Mouse (Mus musculus): Measurements from ENCODE around the gene Nrf1. TPM values are rescaled to one million over a fixed set of nuclear protein-coding genes. Genes with fewer than 3 reads are reported as not detected.

The Nrf1 gene
- polyA plus RNA-seq, 1 experiment = 33.1 TPM

GRCm38 (mm10) chr6:30171967-30172366, 124.2 kb downstream of the Nrf1 start:
- Histone ChIP-seq H3K27ac (ENCODE audit: insufficient read depth, low read length) (no peak overlapping the region), H3K4me3 (ENCODE audit: insufficient read depth, low read length) (no peak overlapping the region), H3K4me1 (ENCODE audit: control insufficient read depth, insufficient read depth, low read length) (no peaks in the 10 kb centered on the region)
- TF ChIP-seq POLR2A (IDR thresholded peaks at IDR 0.05; ENCODE audit: low read depth, low read length) = no peak
- no peak for TF ChIP-seq CTCF (IDR thresholded peaks at IDR 0.05; ENCODE audit: borderline replicate concordance, insufficient read depth, low read length)

- TF ChIP-seq POLR2A (IDR thresholded peaks at IDR 0.05; ENCODE audit: low read depth, low read length) (no peak), CTCF (IDR thresholded peaks at IDR 0.05; ENCODE audit: borderline replicate concordance, insufficient read depth, low read length) (no peak)
- Histone ChIP-seq H3K27ac (ENCODE audit: insufficient read depth, low read length) (no peak overlapping the region), H3K4me1 (ENCODE audit: control insufficient read depth, insufficient read depth, low read length) (no peaks in the 10 kb centered on the region), H3K4me3 (ENCODE audit: insufficient read depth, low read length) (peak overlapping the region; percentile 59)
Measured at GRCm38 (mm10) chr6:30172441-30172819, 124.6 kb downstream of the Nrf1 start.

GRCm38 (mm10) chr6:30172820-30173550, 125.2 kb downstream of the Nrf1 start:
- Histone ChIP-seq H3K4me1 (ENCODE audit: control insufficient read depth, insufficient read depth, low read length) (no peaks in the 10 kb centered on the region), H3K27ac (ENCODE audit: insufficient read depth, low read length) (no peak overlapping the region), H3K4me3 (ENCODE audit: insufficient read depth, low read length) (peak overlapping the region; percentile 59)
- TF ChIP-seq CTCF (IDR thresholded peaks at IDR 0.05; ENCODE audit: borderline replicate concordance, insufficient read depth, low read length) = no peak
- no peak for TF ChIP-seq POLR2A (IDR thresholded peaks at IDR 0.05; ENCODE audit: low read depth, low read length)

GRCm38 (mm10) chr6:30173551-30174460, 126.0 kb downstream of the Nrf1 start:
- Histone ChIP-seq H3K4me3 (ENCODE audit: insufficient read depth, low read length) (peak overlapping the region; percentile 59), H3K4me1 (ENCODE audit: control insufficient read depth, insufficient read depth, low read length) (no peaks in the 10 kb centered on the region), H3K27ac (ENCODE audit: insufficient read depth, low read length) (no peak overlapping the region)
- TF ChIP-seq CTCF (IDR thresholded peaks at IDR 0.05; ENCODE audit: borderline replicate concordance, insufficient read depth, low read length) = no peak
- TF ChIP-seq POLR2A (IDR thresholded peaks at IDR 0.05; ENCODE audit: low read depth, low read length) = no peak

GRCm38 (mm10) chr6:30174461-30175224, 126.9 kb downstream of the Nrf1 start:
- Histone ChIP-seq H3K4me1 (ENCODE audit: control insufficient read depth, insufficient read depth, low read length) (no peaks in the 10 kb centered on the region), H3K27ac (ENCODE audit: insufficient read depth, low read length) (no peak overlapping the region)

GRCm38 (mm10) chr6:30175225-30175917, 127.6 kb downstream of the Nrf1 start:
- Histone ChIP-seq H3K4me3 (ENCODE audit: insufficient read depth, low read length) (no peak overlapping the region), H3K27ac (ENCODE audit: insufficient read depth, low read length) (no peak overlapping the region), H3K4me1 (ENCODE audit: control insufficient read depth, insufficient read depth, low read length) (no peaks in the 10 kb centered on the region)
- TF ChIP-seq POLR2A (IDR thresholded peaks at IDR 0.05; ENCODE audit: low read depth, low read length) (no peak), CTCF (IDR thresholded peaks at IDR 0.05; ENCODE audit: borderline replicate concordance, insufficient read depth, low read length) (no peak)

More at GRCm38 (mm10) chr6:30174461-30175224, 126.9 kb downstream of the Nrf1 start:
- H3K4me3 ChIP-seq (ENCODE audit: insufficient read depth, low read length) = peak overlapping the region; percentile 34; the same call in 1 of the 2 replicates
- TF ChIP-seq CTCF (IDR thresholded peaks at IDR 0.05; ENCODE audit: borderline replicate concordance, insufficient read depth, low read length) (no peak), POLR2A (IDR thresholded peaks at IDR 0.05; ENCODE audit: low read depth, low read length) (no peak)

- no peaks in the 10 kb centered on the region for H3K4me1 ChIP-seq (ENCODE audit: control insufficient read depth, insufficient read depth, low read length)
- H3K4me3 ChIP-seq (ENCODE audit: insufficient read depth, low read length) = no peak overlapping the region
- H3K27ac ChIP-seq (ENCODE audit: insufficient read depth, low read length) = no peak overlapping the region
- TF ChIP-seq CTCF (IDR thresholded peaks at IDR 0.05; ENCODE audit: borderline replicate concordance, insufficient read depth, low read length) (no peak), POLR2A (IDR thresholded peaks at IDR 0.05; ENCODE audit: low read depth, low read length) (no peak)
Measured at GRCm38 (mm10) chr6:30175918-30176421, 128.2 kb downstream of the Nrf1 start.

GRCm38 (mm10) chr6:30176496-30176895, 128.7 kb downstream of the Nrf1 start:
- Histone ChIP-seq H3K27ac (ENCODE audit: insufficient read depth, low read length) (no peak overlapping the region), H3K4me3 (ENCODE audit: insufficient read depth, low read length) (no peak overlapping the region), H3K4me1 (ENCODE audit: control insufficient read depth, insufficient read depth, low read length) (no peaks in the 10 kb centered on the region)
- no peak for TF ChIP-seq CTCF (IDR thresholded peaks at IDR 0.05; ENCODE audit: borderline replicate concordance, insufficient read depth, low read length)
- no peak for TF ChIP-seq POLR2A (IDR thresholded peaks at IDR 0.05; ENCODE audit: low read depth, low read length)

- TF ChIP-seq CTCF (IDR thresholded peaks at IDR 0.05; ENCODE audit: borderline replicate concordance, insufficient read depth, low read length) (no peak), POLR2A (IDR thresholded peaks at IDR 0.05; ENCODE audit: low read depth, low read length) (no peak)
- no peak overlapping the region for H3K27ac ChIP-seq (ENCODE audit: insufficient read depth, low read length)
- no peak overlapping the region for H3K4me3 ChIP-seq (ENCODE audit: insufficient read depth, low read length)
- no peaks in the 10 kb centered on the region for H3K4me1 ChIP-seq (ENCODE audit: control insufficient read depth, insufficient read depth, low read length)
Measured at GRCm38 (mm10) chr6:30177305-30177704, 129.5 kb downstream of the Nrf1 start.

All from embryonic fibroblast, embryonic 13.5 days (primary cell).